Mouse (Mus musculus): ENCODE data around the gene Gm20388.

DNA sequence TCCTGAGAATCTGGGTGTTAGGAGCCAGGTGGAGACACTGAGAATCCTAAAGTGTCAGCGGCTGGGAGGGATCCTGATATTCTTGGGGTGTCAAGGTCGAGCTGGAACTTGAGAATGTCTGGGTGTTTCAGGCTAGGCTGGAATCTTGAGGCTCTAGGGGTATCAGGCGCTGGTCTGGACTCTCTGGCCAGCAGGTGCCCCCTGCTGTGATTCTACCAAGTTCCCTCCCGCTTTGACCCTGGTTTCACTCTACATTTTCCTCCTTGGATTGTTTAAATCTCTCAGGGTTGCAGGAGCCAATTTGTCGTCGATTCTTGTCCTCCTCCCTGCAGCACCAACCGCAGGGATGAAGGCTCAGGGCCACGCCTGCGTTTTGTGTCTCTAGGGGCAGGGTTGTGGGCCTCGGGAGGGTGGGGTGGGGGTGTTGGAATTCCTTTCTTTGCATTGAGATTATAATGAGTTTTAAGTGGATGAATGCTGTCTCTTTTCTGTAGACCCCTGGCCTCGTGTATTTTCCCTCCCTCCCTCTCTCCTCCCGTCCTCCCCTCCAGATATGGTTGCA lies 3895.8 kb downstream of the Gm20388 start:
- TF ChIP-seq CTCF (IDR thresholded peaks at IDR 0.05; ENCODE audit: control insufficient read depth, insufficient read depth, low read length) (no peak), POLR2A (IDR thresholded peaks at IDR 0.05; ENCODE audit: borderline replicate concordance, control insufficient read depth, low read depth, low read length) (no peak)

Data from bone marrow, adult 2 months (tissue).